Mouse (Mus musculus): ENCODE data around the gene Olfr1375. TPM values are rescaled to one million over a fixed set of nuclear protein-coding genes. Genes with fewer than 3 reads are reported as not detected.

Gene Olfr1375
- polyA plus RNA-seq, 1 experiment from 2014 or later: not detected

GRCm38 (mm10) chr11:51051678-51052077, 3.8 kb downstream of the Olfr1375 start:
- no peak for ATAC-seq (ENCODE audit: insufficient number of reproducible peaks, low FRiP score, low TSS enrichment, low read depth)
- Histone ChIP-seq H3K4me2 (replicated peaks) (no peak overlapping the region), H3K9me3 (replicated peaks) (no peaks in the 10 kb centered on the region), H3K4me3 (replicated peaks) (no peak overlapping the region), H3K27ac (replicated peaks) (no peak overlapping the region), H3K4me1 (no peaks in the 10 kb centered on the region), H3K36me3 (no peaks in the 10 kb centered on the region), H3K9ac (no peak overlapping the region), H3K27me3 (no peaks in the 10 kb centered on the region)
- 64% methylated on average over 2 of the region's 2 CpGs for WGBS

GRCm38 (mm10) chr11:51053230-51053629, 5.3 kb downstream of the Olfr1375 start:
- H3K9me3 ChIP-seq (replicated peaks): no peaks in the 10 kb centered on the region
- H3K4me2 ChIP-seq (replicated peaks): no peak overlapping the region
- no peak overlapping the region for H3K4me3 ChIP-seq (replicated peaks)
- H3K36me3 ChIP-seq: no peaks in the 10 kb centered on the region
- H3K27me3 ChIP-seq: no peaks in the 10 kb centered on the region
- H3K4me1 ChIP-seq: no peaks in the 10 kb centered on the region
- 45% methylated on average over 3 of the region's 3 CpGs for WGBS
- no peak overlapping the region for H3K9ac ChIP-seq
- no peak for ATAC-seq (ENCODE audit: insufficient number of reproducible peaks, low FRiP score, low TSS enrichment, low read depth)
- H3K27ac ChIP-seq (replicated peaks): no peak overlapping the region

GRCm38 (mm10) chr11:51059151-51059571, 11.3 kb downstream of the Olfr1375 start, which contains the start of gene Zfp354a:
Gene Zfp354a (plus strand): TSS chr11:51059257.
- peak; percentile 85 for ATAC-seq (ENCODE audit: insufficient number of reproducible peaks, low FRiP score, low TSS enrichment, low read depth)
- Histone ChIP-seq H3K27ac (replicated peaks) (no peak within 1 kb of the TSS), H3K9me3 (replicated peaks) (no peaks in the 10 kb centered on the region), H3K4me3 (replicated peaks) (peak within 1 kb of the TSS; percentile 83), H3K9ac (peak within 1 kb of the TSS; percentile 70), H3K4me1 (peaks cover 8% of the 10 kb centered on the region), H3K36me3 (peaks cover 14% of the 10 kb centered on the region), H3K27me3 (no peaks in the 10 kb centered on the region), H3K4me2 (replicated peaks) (peak within 1 kb of the TSS; percentile 80)
- WGBS: under 1% methylated on average over 32 of the region's 32 CpGs

- H3K4me3 ChIP-seq (replicated peaks): peak overlapping the region; percentile 83
- ATAC-seq (ENCODE audit: insufficient number of reproducible peaks, low FRiP score, low TSS enrichment, low read depth): 0 out of 2 replicates have a peak, but pooled peaks have one; percentile 40
- no peak overlapping the region for H3K27ac ChIP-seq (replicated peaks)
- peaks cover 18% of the 10 kb centered on the region for H3K36me3 ChIP-seq
- H3K27me3 ChIP-seq: no peaks in the 10 kb centered on the region
- H3K4me1 ChIP-seq: peaks cover 8% of the 10 kb centered on the region
- peak overlapping the region; percentile 70 for H3K9ac ChIP-seq
- WGBS: 17% methylated on average over 14 of the region's 14 CpGs
- peak overlapping the region; percentile 80 for H3K4me2 ChIP-seq (replicated peaks)
- no peaks in the 10 kb centered on the region for H3K9me3 ChIP-seq (replicated peaks)
These were observed 11.7 kb downstream of the Olfr1375 start for GRCm38 (mm10) chr11:51059640-51060039.

- WGBS: 90% methylated on average over 6 of the region's 6 CpGs
- peaks cover 27% of the 10 kb centered on the region for H3K36me3 ChIP-seq
- ATAC-seq (ENCODE audit: insufficient number of reproducible peaks, low FRiP score, low TSS enrichment, low read depth): no peak
- H3K9ac ChIP-seq: no peak overlapping the region
- H3K4me3 ChIP-seq (replicated peaks): no peak overlapping the region
- H3K4me1 ChIP-seq: peaks cover 8% of the 10 kb centered on the region
- no peak overlapping the region for H3K27ac ChIP-seq (replicated peaks)
- H3K27me3 ChIP-seq: no peaks in the 10 kb centered on the region
- no peak overlapping the region for H3K4me2 ChIP-seq (replicated peaks)
- H3K9me3 ChIP-seq (replicated peaks): no peaks in the 10 kb centered on the region
These were observed 13.1 kb downstream of the Olfr1375 start for GRCm38 (mm10) chr11:51060981-51061380.

- ATAC-seq (ENCODE audit: insufficient number of reproducible peaks, low FRiP score, low TSS enrichment, low read depth): no peak
These were observed 15.4 kb downstream of the Olfr1375 start for GRCm38 (mm10) chr11:51063276-51063675.

GRCm38 (mm10) chr11:51063841-51064240, 15.9 kb downstream of the Olfr1375 start:
- Histone ChIP-seq H3K9me3 (replicated peaks) (no peaks in the 10 kb centered on the region), H3K4me1 (peaks cover 8% of the 10 kb centered on the region), H3K27ac (replicated peaks) (no peak overlapping the region), H3K4me2 (replicated peaks) (no peak overlapping the region), H3K9ac (no peak overlapping the region), H3K27me3 (no peaks in the 10 kb centered on the region), H3K36me3 (peaks cover 54% of the 10 kb centered on the region), H3K4me3 (replicated peaks) (no peak overlapping the region)
- 94% methylated on average over 8 of the region's 8 CpGs for WGBS
- ATAC-seq (ENCODE audit: insufficient number of reproducible peaks, low FRiP score, low TSS enrichment, low read depth): no peak

More at GRCm38 (mm10) chr11:51063276-51063675, 15.4 kb downstream of the Olfr1375 start:
- Histone ChIP-seq H3K9me3 (replicated peaks) (no peaks in the 10 kb centered on the region), H3K27ac (replicated peaks) (no peak overlapping the region), H3K9ac (no peak overlapping the region), H3K4me3 (replicated peaks) (no peak overlapping the region), H3K27me3 (no peaks in the 10 kb centered on the region), H3K4me1 (peaks cover 8% of the 10 kb centered on the region), H3K36me3 (peaks cover 48% of the 10 kb centered on the region), H3K4me2 (replicated peaks) (no peak overlapping the region)
- 75% methylated on average over 7 of the region's 7 CpGs for WGBS

- H3K4me2 ChIP-seq (replicated peaks): no peak overlapping the region
- H3K4me1 ChIP-seq: no peaks in the 10 kb centered on the region
- ATAC-seq (ENCODE audit: insufficient number of reproducible peaks, low FRiP score, low TSS enrichment, low read depth): no peak
These were observed 36.6 kb downstream of the Olfr1375 start for GRCm38 (mm10) chr11:51084527-51084926.

GRCm38 (mm10) chr11:51085269-51085668, 37.4 kb downstream of the Olfr1375 start:
- WGBS: 46% methylated on average over 13 of the region's 13 CpGs
- no peak overlapping the region for H3K27ac ChIP-seq (replicated peaks)
- H3K9ac ChIP-seq: no peak overlapping the region
- no peak for ATAC-seq (ENCODE audit: insufficient number of reproducible peaks, low FRiP score, low TSS enrichment, low read depth)
- no peak overlapping the region for H3K4me3 ChIP-seq (replicated peaks)
- H3K9me3 ChIP-seq (replicated peaks): no peaks in the 10 kb centered on the region
- H3K27me3 ChIP-seq: no peaks in the 10 kb centered on the region
- H3K4me1 ChIP-seq: no peaks in the 10 kb centered on the region
- H3K36me3 ChIP-seq: no peaks in the 10 kb centered on the region
- no peak overlapping the region for H3K4me2 ChIP-seq (replicated peaks)

More at GRCm38 (mm10) chr11:51084527-51084926, 36.6 kb downstream of the Olfr1375 start:
- Histone ChIP-seq H3K27ac (replicated peaks) (no peak overlapping the region), H3K27me3 (no peaks in the 10 kb centered on the region), H3K36me3 (no peaks in the 10 kb centered on the region), H3K9me3 (replicated peaks) (no peaks in the 10 kb centered on the region), H3K9ac (no peak overlapping the region), H3K4me3 (replicated peaks) (no peak overlapping the region)
- WGBS: 45% methylated on average over 7 of the region's 7 CpGs

Other genes with a start within 250 kb of the Olfr1375 start
- gene Zfp354c, start 220.4 kb upstream of the Olfr1375 start, polyA plus RNA-seq (2015; fragmentation: Nextera tagmentation; extraction: Ambion mirVana): 34.2 and 35.1 TPM in 2 replicates
- gene Zfp879, start 206.6 kb upstream of the Olfr1375 start, polyA plus RNA-seq (2015; fragmentation: Nextera tagmentation; extraction: Ambion mirVana): 0.81 and 0.95 TPM in 2 replicates
- gene Grm6, start 197.4 kb upstream of the Olfr1375 start, polyA plus RNA-seq (2015; fragmentation: Nextera tagmentation; extraction: Ambion mirVana): 0.33 and 0.39 TPM in 2 replicates
- 7.0 and 7.6 TPM in 2 replicates for gene Zfp454, start 160.5 kb upstream of the Olfr1375 start, polyA plus RNA-seq (2015; fragmentation: Nextera tagmentation; extraction: Ambion mirVana)
- gene Zfp2, start 131.9 kb upstream of the Olfr1375 start, polyA plus RNA-seq (2015; fragmentation: Nextera tagmentation; extraction: Ambion mirVana): 9.3 and 10.3 TPM in 2 replicates
- 2.5 and 2.7 TPM in 2 replicates for gene Zfp354b, start 116.5 kb upstream of the Olfr1375 start, polyA plus RNA-seq (2015; fragmentation: Nextera tagmentation; extraction: Ambion mirVana)
- gene 4933414I15Rik, start 104.3 kb upstream of the Olfr1375 start, polyA plus RNA-seq (2015; fragmentation: Nextera tagmentation; extraction: Ambion mirVana): not detected in 2 replicates
- gene Prop1, start 94.3 kb upstream of the Olfr1375 start, polyA plus RNA-seq (2015; fragmentation: Nextera tagmentation; extraction: Ambion mirVana): not detected in 2 replicates
- gene Olfr1378, start 81.6 kb upstream of the Olfr1375 start, polyA plus RNA-seq (2015; fragmentation: Nextera tagmentation; extraction: Ambion mirVana): not detected in 2 replicates
- gene Olfr1377, start 66.1 kb upstream of the Olfr1375 start, polyA plus RNA-seq (2015; fragmentation: Nextera tagmentation; extraction: Ambion mirVana): 0.13 and 0.20 TPM in 2 replicates
- not detected in 2 replicates for gene Olfr51, start 44.5 kb upstream of the Olfr1375 start, polyA plus RNA-seq (2015; fragmentation: Nextera tagmentation; extraction: Ambion mirVana)
- 0.04 and 0.13 TPM in 2 replicates for gene Olfr54, start 33.9 kb upstream of the Olfr1375 start, polyA plus RNA-seq (2015; fragmentation: Nextera tagmentation; extraction: Ambion mirVana)
- gene Zfp354a, start 11.1 kb downstream of the Olfr1375 start, polyA plus RNA-seq (2015; fragmentation: Nextera tagmentation; extraction: Ambion mirVana): 10.1 and 10.6 TPM in 2 replicates
- not detected in 2 replicates for gene Gm12569, start 172.4 kb downstream of the Olfr1375 start, polyA plus RNA-seq (2015; fragmentation: Nextera tagmentation; extraction: Ambion mirVana)
- 108 and 111 TPM in 2 replicates for gene Clk4, start 213.6 kb downstream of the Olfr1375 start, polyA plus RNA-seq (2015; fragmentation: Nextera tagmentation; extraction: Ambion mirVana)
- gene BC049762, start 214.9 kb downstream of the Olfr1375 start, polyA plus RNA-seq (2015; fragmentation: Nextera tagmentation; extraction: Ambion mirVana): 0.32 and 0.46 TPM in 2 replicates
- gene Col23a1, start 241.8 kb downstream of the Olfr1375 start, polyA plus RNA-seq (2015; fragmentation: Nextera tagmentation; extraction: Ambion mirVana): 26.2 and 28.8 TPM in 2 replicates